Mouse (Mus musculus) liver, embryonic 13.5 days (tissue): ENCODE results near the gene Actl6b. TPM values are rescaled to one million over a fixed set of nuclear protein-coding genes. Genes with fewer than 3 reads are reported as not detected.
A peak's percentile ranks its signal among the peaks of the same experiment; 100 is the strongest.
"Not testable (repeated sequence)": the region's sequence is repeated elsewhere in the genome, so short reads cannot be mapped to it uniquely, and the experiment has no call there.

Source experiments
- ATAC-seq: fragments of 200-750 bp; cut with Nextera tagmentation; 2 replicates; pipeline ENCODE4 v1.8.0; 2017; ENCODE audit warnings: low read depth, mild to moderate bottlenecking, moderate number of reproducible peaks, moderate library complexity
- DNase-seq: peaks from one replicate; pipeline ENCODE4 v3.0.0; 2022
- H3K27ac ChIP-seq: fragments of 300-500 bp; sonication (generic); 2 replicates; pipeline ENCODE4 v1.5.1; 2015; ENCODE audit warnings: moderate library complexity, mild to moderate bottlenecking, inconsistent platforms
- H3K27me3 ChIP-seq: fragments of 300-500 bp; sonication (generic); 2 replicates; pipeline ENCODE4 v1.6.1; 2015; ENCODE audit warnings: mild to moderate bottlenecking, inconsistent platforms
- H3K36me3 ChIP-seq: fragments of 300-500 bp; sonication (generic); 2 replicates; pipeline ENCODE4 v1.6.1; 2015; ENCODE audit warnings: mild to moderate bottlenecking, inconsistent platforms
- H3K4me1 ChIP-seq: fragments of 300-500 bp; sonication (generic); replicated peaks from 2 replicates; pipeline ENCODE4 v1.6.1; 2015; ENCODE audit warnings: inconsistent platforms
- H3K4me2 ChIP-seq: fragments of 300-500 bp; sonication (generic); 2 replicates; pipeline ENCODE4 v1.6.1; 2015; ENCODE audit warnings: inconsistent platforms, mild to moderate bottlenecking, moderate library complexity
- H3K4me3 ChIP-seq: fragments of 300-500 bp; sonication (generic); replicated peaks from 2 replicates; pipeline ENCODE4 v1.5.1; 2015; ENCODE audit warnings: mild to moderate bottlenecking, inconsistent platforms
- H3K9ac ChIP-seq: fragments of 300-500 bp; sonication (generic); 2 replicates; pipeline ENCODE4 v1.6.1; 2015; ENCODE audit warnings: mild to moderate bottlenecking, inconsistent platforms
- H3K9me3 ChIP-seq: fragments of 300-500 bp; sonication (generic); replicated peaks from 2 replicates; pipeline ENCODE4 v1.6.1; 2016; ENCODE audit warnings: inconsistent platforms
- WGBS: fragments of 180-500 bp; shearing (Covaris S2); methylation state at CpG from one replicate; pipeline ENCODE4 v1.1.7; 2015; ENCODE audit not compliant: insufficient replicate concordance; 5-methylcytosine and 5-hydroxymethylcytosine counted together
- polyA plus RNA-seq: library from polyadenylated mRNA; unstranded; fragments of >200 nt; fragmentation: Nextera tagmentation; extraction: Ambion mirVana; gene quantifications from 2 replicates; pipeline ENCODE4 v1.2.1, GENCODE M21; 2015

Gene Actl6b
- polyA plus RNA-seq, 1 experiment from 2014 or later, result 0.16 TPM

GRCm38 (mm10) chr5:137607860-137608653 is 54.7 kb downstream of the Actl6b start:
- no peak overlapping the region; the same call in 1 of the 2 replicates for H3K27ac ChIP-seq
- 0 out of 2 replicates have a peak overlapping the region, but pooled peaks have one; percentile 10 for H3K4me2 ChIP-seq
- ATAC-seq (no peak), DNase-seq (no peak)
- H3K27me3 ChIP-seq, result peaks cover 20% of the 10 kb centered on the region
- WGBS, result 41% methylated on average over 26 of the region's 26 CpGs
- H3K36me3 ChIP-seq, result peaks cover 7% of the 10 kb centered on the region; the same call in 1 of the 2 replicates
- H3K9me3 ChIP-seq, result no peaks in the 10 kb centered on the region
- peaks cover 76% of the 10 kb centered on the region for H3K4me1 ChIP-seq
- 0 out of 2 replicates have a peak overlapping the region, but pooled peaks have one; percentile 15 for H3K9ac ChIP-seq
- no peak overlapping the region for H3K4me3 ChIP-seq

GRCm38 (mm10) chr5:137608654-137609190 is 55.4 kb downstream of the Actl6b start:
- Histone ChIP-seq H3K27ac (no peak overlapping the region; the same call in 1 of the 2 replicates), H3K9me3 (no peaks in the 10 kb centered on the region), H3K27me3 (peaks cover 20% of the 10 kb centered on the region), H3K36me3 (peaks cover 7% of the 10 kb centered on the region; the same call in 1 of the 2 replicates), H3K4me2 (0 out of 2 replicates have a peak overlapping the region, but pooled peaks have one; percentile 10), H3K4me1 (peaks cover 75% of the 10 kb centered on the region), H3K4me3 (no peak overlapping the region), H3K9ac (0 out of 2 replicates have a peak overlapping the region, but pooled peaks have one; percentile 9)
- no peak for DNase-seq
- WGBS, result 45% methylated on average over 22 of the region's 23 CpGs
- no peak for ATAC-seq

GRCm38 (mm10) chr5:137609292-137609691 is 56.0 kb downstream of the Actl6b start:
- no peak overlapping the region for H3K27ac ChIP-seq
- peaks cover 71% of the 10 kb centered on the region for H3K4me1 ChIP-seq
- H3K9me3 ChIP-seq, result no peaks in the 10 kb centered on the region
- 55% methylated on average over 3 of the region's 3 CpGs for WGBS
- ATAC-seq (no peak), DNase-seq (no peak)
- no peak overlapping the region for H3K4me3 ChIP-seq
- no peak overlapping the region for H3K9ac ChIP-seq
- H3K27me3 ChIP-seq, result peaks cover 20% of the 10 kb centered on the region
- H3K4me2 ChIP-seq, result no peak overlapping the region
- H3K36me3 ChIP-seq, result peaks cover 7% of the 10 kb centered on the region; the same call in 1 of the 2 replicates

- Histone ChIP-seq H3K4me1 (peaks cover 64% of the 10 kb centered on the region), H3K9ac (peak overlapping the region; percentile 29; the same call in 1 of the 2 replicates), H3K27ac (0 out of 2 replicates have a peak overlapping the region, but pooled peaks have one; percentile 13), H3K36me3 (peaks cover 7% of the 10 kb centered on the region; the same call in 1 of the 2 replicates), H3K4me3 (peak overlapping the region; percentile 16), H3K27me3 (peaks cover 20% of the 10 kb centered on the region), H3K4me2 (peak overlapping the region; percentile 32), H3K9me3 (no peaks in the 10 kb centered on the region)
- no peak for ATAC-seq
- DNase-seq, result no peak
- 82% methylated on average over 4 of the region's 4 CpGs for WGBS
These were observed 56.7 kb downstream of the Actl6b start for GRCm38 (mm10) chr5:137610056-137610455.

- H3K9ac ChIP-seq, result peak overlapping the region; percentile 29; the same call in 1 of the 2 replicates
- peaks cover 57% of the 10 kb centered on the region for H3K4me1 ChIP-seq
- H3K9me3 ChIP-seq, result no peaks in the 10 kb centered on the region
- DNase-seq, result no peak
- peak overlapping the region; percentile 32 for H3K4me2 ChIP-seq
- peaks cover 20% of the 10 kb centered on the region for H3K27me3 ChIP-seq
- H3K4me3 ChIP-seq, result peak overlapping the region; percentile 16
- no peak for ATAC-seq
- 30% methylated on average over 12 of the region's 12 CpGs for WGBS
- peak overlapping the region; percentile 74 for H3K27ac ChIP-seq
- H3K36me3 ChIP-seq, result peaks cover 4% of the 10 kb centered on the region; the same call in 1 of the 2 replicates
These were observed 57.4 kb downstream of the Actl6b start for GRCm38 (mm10) chr5:137610548-137611244.

- Histone ChIP-seq H3K27me3 (peaks cover 20% of the 10 kb centered on the region), H3K4me3 (peak overlapping the region; percentile 16; the same call in 1 of the 2 replicates), H3K9me3 (no peaks in the 10 kb centered on the region), H3K27ac (peak overlapping the region; percentile 74), H3K9ac (0 out of 2 replicates have a peak overlapping the region, but pooled peaks have one; percentile 4), H3K36me3 (peaks cover 4% of the 10 kb centered on the region; the same call in 1 of the 2 replicates), H3K4me2 (peak overlapping the region; percentile 32), H3K4me1 (peaks cover 52% of the 10 kb centered on the region)
- ATAC-seq (peak; percentile 46), DNase-seq (no peak)
- 24% methylated on average over 6 of the region's 6 CpGs for WGBS
These were observed 57.9 kb downstream of the Actl6b start for GRCm38 (mm10) chr5:137611245-137611602.

- H3K36me3 ChIP-seq, result no peaks in the 10 kb centered on the region
- peaks cover 50% of the 10 kb centered on the region for H3K4me1 ChIP-seq
- H3K9me3 ChIP-seq, result no peaks in the 10 kb centered on the region
- 68% methylated on average over 5 of the region's 5 CpGs for WGBS
- no peak overlapping the region for H3K9ac ChIP-seq
- H3K27me3 ChIP-seq, result peaks cover 17% of the 10 kb centered on the region
- DNase-seq (no peak), ATAC-seq (no peak)
- no peak overlapping the region for H3K4me3 ChIP-seq
- H3K27ac ChIP-seq, result no peak overlapping the region
- no peak overlapping the region for H3K4me2 ChIP-seq
These were observed 59.8 kb downstream of the Actl6b start for GRCm38 (mm10) chr5:137613076-137613475.

GRCm38 (mm10) chr5:137613550-137613949 is 60.2 kb downstream of the Actl6b start, which contains the start of gene Pcolce:
TSS of gene Pcolce (minus strand) at chr5:137613784.
- H3K9me3 ChIP-seq, result no peaks in the 10 kb centered on the region
- no peaks in the 10 kb centered on the region for H3K36me3 ChIP-seq
- no peak within 1 kb of the TSS for H3K4me3 ChIP-seq
- no peak within 1 kb of the TSS for H3K4me2 ChIP-seq
- H3K27me3 ChIP-seq, result peaks cover 12% of the 10 kb centered on the region
- H3K4me1 ChIP-seq, result peaks cover 45% of the 10 kb centered on the region
- DNase-seq (no peak), ATAC-seq (no peak)
- no peak within 1 kb of the TSS for H3K9ac ChIP-seq
- WGBS, result 48% methylated on average over 11 of the region's 11 CpGs
- H3K27ac ChIP-seq, result no peak within 1 kb of the TSS

- not testable (repeated sequence) for DNase-seq, H3K36me3 ChIP-seq, H3K27me3 ChIP-seq, H3K9ac ChIP-seq, H3K4me2 ChIP-seq, H3K27ac ChIP-seq, H3K4me3 ChIP-seq, H3K9me3 ChIP-seq, ATAC-seq
- peaks cover 32% of the 10 kb centered on the region for H3K4me1 ChIP-seq
- 78% methylated on average over 2 of the region's 2 CpGs for WGBS
These were observed 61.6 kb downstream of the Actl6b start for GRCm38 (mm10) chr5:137614921-137615320.

- Histone ChIP-seq H3K4me2 (no peak overlapping the region), H3K9ac (no peak overlapping the region), H3K9me3 (no peaks in the 10 kb centered on the region), H3K27ac (no peak overlapping the region), H3K27me3 (peaks cover 6% of the 10 kb centered on the region), H3K4me1 (peaks cover 27% of the 10 kb centered on the region), H3K36me3 (no peaks in the 10 kb centered on the region), H3K4me3 (no peak overlapping the region)
- DNase-seq, result no peak
- no peak for ATAC-seq
- 67% methylated on average over 7 of the region's 7 CpGs for WGBS
These were observed 62.0 kb downstream of the Actl6b start for GRCm38 (mm10) chr5:137615347-137615746.
